Mouse (Mus musculus) MEL (cell line): ENCODE results near the gene Pnpla1. TPM values are rescaled to one million over a fixed set of nuclear protein-coding genes. Genes with fewer than 3 reads are reported as not detected.

Experiments used
- CTCF ChIP-seq, 3 experiments: IDR thresholded peaks in 2 of 3; conservative IDR thresholded peaks in 1 of 3; 2 replicates each; pipeline ENCODE4 v1.5.1; 2011 to 2012; ENCODE audit warnings: low read length in 3 of 3, low read depth in 2 of 3, mild to moderate bottlenecking in 2 of 3, improper control_type of control experiment in 1 of 3, inconsistent platforms in 1 of 3, mixed read lengths in 1 of 3, moderate library complexity in 1 of 3; ENCODE audit not compliant: control insufficient read depth in 1 of 3, insufficient read depth in 1 of 3, poor library complexity in 1 of 3, severe bottlenecking in 1 of 3
- SMC3 ChIP-seq: IDR thresholded peaks from 2 replicates; pipeline ENCODE4 v1.6.1; 2011; ENCODE audit warnings: low read depth, low read length, improper control_type of control experiment
- polyA plus RNA-seq, 2 experiments: library from polyadenylated mRNA; stranded (reverse) in 1 of 2; unstranded in 1 of 2; fragments of >175 nt in 1 of 2; fragments of >200 nt in 1 of 2; gene quantifications; 2 replicates each; pipeline versions ENCODE4 v1.2.1 to v1.2.4; 2012; ENCODE audit warnings: low replicate concordance in 2 of 2, low read depth in 1 of 2; ENCODE audit not compliant: insufficient read length in 2 of 2, insufficient read depth in 1 of 2, missing spikeins in 1 of 2
- total RNA-seq: library from RNA; depleted of rRNA; stranded (reverse); fragments of 300-350 nt; gene quantifications from 2 replicates; pipeline ENCODE4 v1.2.3, GENCODE M21; 2012; rRNA removed

Gene Pnpla1
- total and polyA plus RNA-seq, 3 experiments: 0.08 to 0.38 TPM; not detected in 1

DNA sequence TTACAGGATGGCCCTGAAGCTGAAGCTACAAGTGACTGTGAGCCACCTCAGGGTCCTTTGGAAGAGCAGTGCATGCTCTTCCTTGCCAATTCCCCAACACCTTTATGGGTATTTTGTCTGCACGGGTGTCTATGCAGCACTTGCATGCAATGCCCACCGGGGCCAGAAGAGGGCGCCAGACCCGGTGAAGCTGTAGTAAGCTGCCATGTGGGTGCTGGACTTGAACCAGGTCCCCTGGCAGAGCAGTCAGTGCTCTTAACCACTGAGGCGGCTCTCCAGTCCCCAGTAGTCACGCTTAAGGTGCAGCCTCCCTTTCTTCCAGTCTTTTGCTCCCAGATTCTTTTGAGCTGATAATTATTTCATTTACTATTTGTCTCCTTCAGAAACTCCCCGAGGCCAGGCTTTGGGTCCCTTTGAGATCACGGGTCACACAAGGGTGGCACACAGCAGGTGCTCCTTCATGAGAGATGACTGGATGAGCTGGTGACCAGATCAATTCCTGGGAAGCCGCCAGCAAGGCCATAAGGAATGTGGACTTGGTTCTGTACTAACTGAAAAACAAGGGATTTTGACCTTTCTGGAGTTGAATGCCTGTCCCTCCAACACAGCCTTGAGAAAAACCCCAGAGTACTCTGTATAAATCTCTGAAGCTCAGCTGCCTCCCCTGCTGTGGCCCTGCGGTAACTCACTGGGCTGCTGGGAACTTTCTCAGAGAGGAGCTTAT is 78.6 kb downstream of the Pnpla1 start (continued):
- TF ChIP-seq SMC3 (peak; percentile 48), CTCF (IDR thresholded peaks at IDR 0.05 in 2 of 3, conservative IDR thresholded peaks at IDR 0.05 in 1 of 3; ENCODE audit: control insufficient read depth in 1 of 3, insufficient read depth in 1 of 3, low read depth in 2 of 3, low read length in 3 of 3, poor library complexity in 1 of 3, severe bottlenecking in 1 of 3) (peak; percentile 74 to 95 (median 90))

Other genes with a start within 250 kb of the Pnpla1 start
- 125 and 138 TPM in 2 replicates for gene Srpk1, start 235.7 kb upstream of the Pnpla1 start, total RNA-seq
- 100 to 1,000 TPM; 119 to 211 TPM for gene Srpk1, start 235.7 kb upstream of the Pnpla1 start, polyA plus RNA-seq
- 0.58 and 0.69 TPM in 2 replicates for gene Slc26a8, start 168.2 kb upstream of the Pnpla1 start, total RNA-seq
- 1 to 10 TPM in 1 of 2 experiments, not detected in 1; 1.6 TPM for gene Slc26a8, start 168.2 kb upstream of the Pnpla1 start, polyA plus RNA-seq
- gene Mapk14, start 167.1 kb upstream of the Pnpla1 start, total RNA-seq: 61.5 and 67.3 TPM in 2 replicates
- 10 to 100 TPM in 1 of 2 experiments, not detected in 1; 93.2 TPM for gene Mapk14, start 167.1 kb upstream of the Pnpla1 start, polyA plus RNA-seq
- 0.42 and 0.92 TPM in 2 replicates for gene AC170998.1, start 132.3 kb upstream of the Pnpla1 start, total RNA-seq
- under 1 TPM in 1 of 2 experiments, not detected in 1; 0.42 TPM for gene AC170998.1, start 132.3 kb upstream of the Pnpla1 start, polyA plus RNA-seq
- gene Mapk13, start 89.1 kb upstream of the Pnpla1 start, total RNA-seq: 0.04 TPM in 1 of 2 replicates, not detected in the other
- 1 to 10 TPM in 1 of 2 experiments, not detected in 1; 1.4 TPM for gene Mapk13, start 89.1 kb upstream of the Pnpla1 start, polyA plus RNA-seq
- 1.7 and 2.5 TPM in 2 replicates for gene Brpf3, start 57.3 kb upstream of the Pnpla1 start, total RNA-seq
- gene Brpf3, start 57.3 kb upstream of the Pnpla1 start, polyA plus RNA-seq: 10 to 100 TPM in 1 of 2 experiments, not detected in 1; 23.7 TPM
- 0.04 TPM in 1 of 2 replicates, not detected in the other for gene 4930539E08Rik, start 56.9 kb downstream of the Pnpla1 start, total RNA-seq
- under 1 TPM in 1 of 2 experiments, not detected in 1; 0.01 TPM for gene 4930539E08Rik, start 56.9 kb downstream of the Pnpla1 start, polyA plus RNA-seq
- not detected in 2 replicates for gene Pxt1, start 85.4 kb downstream of the Pnpla1 start, total RNA-seq
- gene Pxt1, start 85.4 kb downstream of the Pnpla1 start, polyA plus RNA-seq: not detected
- 39.1 and 41.8 TPM in 2 replicates for gene Kctd20, start 93.5 kb downstream of the Pnpla1 start, total RNA-seq
- gene Kctd20, start 93.5 kb downstream of the Pnpla1 start, polyA plus RNA-seq: 10 to 100 TPM in 1 of 2 experiments, not detected in 1; 65.4 TPM
- gene Stk38, start 149.6 kb downstream of the Pnpla1 start, total RNA-seq: 14.4 and 17.1 TPM in 2 replicates
- 100 to 1,000 TPM in 1 of 2 experiments, 10 to 100 TPM in 1; 49.3 to 290 TPM for gene Stk38, start 149.6 kb downstream of the Pnpla1 start, polyA plus RNA-seq
- 312 and 367 TPM in 2 replicates for gene Srsf3, start 174.2 kb downstream of the Pnpla1 start, total RNA-seq
- gene Srsf3, start 174.2 kb downstream of the Pnpla1 start, polyA plus RNA-seq: 100 to 1,000 TPM; 326 to 556 TPM
- 2.0 and 2.3 TPM in 2 replicates for gene Cdkn1a, start 232.6 kb downstream of the Pnpla1 start, total RNA-seq
- gene Cdkn1a, start 232.6 kb downstream of the Pnpla1 start, polyA plus RNA-seq: 10 to 100 TPM in 1 of 2 experiments, not detected in 1; 21.0 TPM